Mouse (Mus musculus) induced T-regulatory cell, adult 2 months (primary cell): Measurements from ENCODE around the gene Grik4.
A peak's percentile ranks its signal among the peaks of the same experiment; 100 is the strongest.

Experiments
- DNase-seq: peaks from one replicate; pipeline ENCODE4 v3.0.0-alpha.2; 2012; ENCODE audit warnings: low read depth

Grik4 gene

GRCm38 (mm10) chr9:42573180-42573579 lies 371.1 kb downstream of the Grik4 start:
- DNase-seq, result peak; percentile 45

GRCm38 (mm10) chr9:42565921-42566320 lies 378.4 kb downstream of the Grik4 start:
- no peak for DNase-seq

- DNase-seq, result no peak
Measured at GRCm38 (mm10) chr9:42555186-42555585, 389.1 kb downstream of the Grik4 start.

GRCm38 (mm10) chr9:42550116-42550515 lies 394.2 kb downstream of the Grik4 start:
- peak; percentile 57 for DNase-seq

GRCm38 (mm10) chr9:42548981-42549380 lies 395.3 kb downstream of the Grik4 start:
- DNase-seq, result no peak

GRCm38 (mm10) chr9:42544521-42544920 lies 399.8 kb downstream of the Grik4 start:
- DNase-seq, result no peak

- DNase-seq, result no peak
Measured at GRCm38 (mm10) chr9:42533491-42533890, 410.8 kb downstream of the Grik4 start.

GRCm38 (mm10) chr9:42533041-42533440 lies 411.3 kb downstream of the Grik4 start:
- no peak for DNase-seq

- no peak for DNase-seq
Measured at GRCm38 (mm10) chr9:42531951-42532350, 412.3 kb downstream of the Grik4 start.

- DNase-seq, result no peak
Measured at GRCm38 (mm10) chr9:42530221-42531152, 413.8 kb downstream of the Grik4 start.

GRCm38 (mm10) chr9:42520587-42521084 lies 423.7 kb downstream of the Grik4 start:
- no peak for DNase-seq

- DNase-seq, result no peak
Measured at GRCm38 (mm10) chr9:42518163-42518562, 426.1 kb downstream of the Grik4 start.

- no peak for DNase-seq
Measured at GRCm38 (mm10) chr9:42513159-42513558, 431.1 kb downstream of the Grik4 start.

- DNase-seq, result no peak
Measured at GRCm38 (mm10) chr9:42512312-42512711, 432.0 kb downstream of the Grik4 start.

- DNase-seq, result no peak
Measured at GRCm38 (mm10) chr9:42508235-42508634, 436.1 kb downstream of the Grik4 start.

- DNase-seq, result no peak
Measured at GRCm38 (mm10) chr9:42507709-42508108, 436.6 kb downstream of the Grik4 start, which contains the start of gene Tbcel. Gene Tbcel (minus strand): TSS chr9:42507809.

- DNase-seq, result no peak
Measured at GRCm38 (mm10) chr9:42507022-42507421, 437.3 kb downstream of the Grik4 start.

- no peak for DNase-seq
Measured at GRCm38 (mm10) chr9:42504971-42505510, 439.3 kb downstream of the Grik4 start.

- DNase-seq, result no peak
Measured at GRCm38 (mm10) chr9:42504559-42504958, 439.7 kb downstream of the Grik4 start.

GRCm38 (mm10) chr9:42503709-42504108 lies 440.6 kb downstream of the Grik4 start:
- no peak for DNase-seq

- no peak for DNase-seq
Measured at GRCm38 (mm10) chr9:42496296-42496695, 448.0 kb downstream of the Grik4 start.

GRCm38 (mm10) chr9:42491780-42492179 lies 452.5 kb downstream of the Grik4 start:
- no peak for DNase-seq
